Mouse (Mus musculus) small intestine, adult 2 months (tissue): ENCODE measurements around the gene Cwf19l1. TPM values are rescaled to one million over a fixed set of nuclear protein-coding genes. Genes with fewer than 3 reads are reported as not detected.
"Not testable (repeated sequence)": the region's sequence is repeated elsewhere in the genome, so short reads cannot be mapped to it uniquely, and the experiment has no call there.

Experiments
- H3K27ac ChIP-seq: fragments of 200-500 bp; 2 replicates; pipeline ENCODE4 v1.5.1; 2012; ENCODE audit warnings: low read depth, low read length, control low read depth, inconsistent platforms; ENCODE audit not compliant: insufficient read depth
- H3K27me3 ChIP-seq: fragments of 200-500 bp; 2 replicates; pipeline ENCODE4 v1.6.1; 2012; ENCODE audit warnings: mild to moderate bottlenecking, moderate library complexity, low read length, inconsistent platforms; ENCODE audit not compliant: control insufficient read depth, insufficient read depth
- H3K36me3 ChIP-seq: fragments of 200-500 bp; 2 replicates; pipeline ENCODE4 v1.6.1; 2012; ENCODE audit warnings: mild to moderate bottlenecking, low read length, control low read depth, inconsistent platforms; ENCODE audit not compliant: control insufficient read depth, insufficient read depth
- H3K4me1 ChIP-seq: fragments of 200-500 bp; 2 replicates; pipeline ENCODE4 v1.6.1; 2012; ENCODE audit warnings: low read length, inconsistent platforms, mixed read lengths; ENCODE audit not compliant: control insufficient read depth, insufficient read depth, insufficient read length
- H3K4me3 ChIP-seq: fragments of 200-500 bp; 2 replicates; pipeline ENCODE4 v1.5.1; 2012; ENCODE audit warnings: low read depth, mild to moderate bottlenecking, control low read depth, inconsistent platforms, low read length, moderate library complexity
- CTCF ChIP-seq: fragments of 200-500 bp; IDR thresholded peaks from 2 replicates; pipeline ENCODE4 v1.5.1; 2012; ENCODE audit warnings: low read depth, mild to moderate bottlenecking, control low read depth, inconsistent platforms, low read length, moderate library complexity, mixed read lengths; ENCODE audit not compliant: insufficient replicate concordance, insufficient read length; ENCODE audit errors: extremely low read depth
- POLR2A ChIP-seq: fragments of 200-500 bp; IDR thresholded peaks from 2 replicates; pipeline ENCODE4 v1.6.1; 2012; ENCODE audit warnings: low read depth, mild to moderate bottlenecking, control low read depth, inconsistent platforms, low read length, moderate library complexity
- WGBS: fragments of 180-500 bp; shearing (Covaris S2); methylation state at CpG from one replicate; pipeline ENCODE4 v1.1.7; 2018; 5-methylcytosine and 5-hydroxymethylcytosine counted together
- polyA plus RNA-seq: library from polyadenylated mRNA; depleted of rRNA; stranded (reverse); fragments of >200 nt; gene quantifications from 2 replicates; pipeline ENCODE4 v1.2.3, GENCODE M21; 2012

Cwf19l1 gene
- polyA plus RNA-seq, 1 experiment = 1.7 TPM

DNA sequence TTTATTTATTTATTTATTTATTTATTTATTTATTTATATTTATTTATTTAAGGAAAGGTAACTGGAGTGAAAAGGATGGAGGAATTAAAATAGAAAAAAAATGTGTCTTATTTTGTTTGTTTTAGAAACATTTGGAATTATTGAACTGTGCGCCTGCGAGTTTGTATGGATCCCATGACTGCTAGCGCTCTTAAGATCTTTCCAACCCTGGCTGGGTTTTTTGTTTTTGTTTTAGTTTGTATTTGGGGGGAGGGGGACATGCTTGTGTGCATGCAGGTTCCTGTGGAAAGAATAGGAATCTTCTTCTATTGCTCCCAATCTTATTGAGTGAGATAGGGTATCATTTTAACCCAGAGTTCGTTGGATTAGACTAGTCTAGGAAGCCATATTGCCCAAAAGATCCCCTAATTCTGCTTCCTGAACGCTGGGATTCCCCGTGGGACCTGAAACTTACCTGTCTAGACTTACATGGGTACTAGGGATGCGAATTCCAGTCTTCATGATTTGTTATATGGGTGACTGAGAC lies 347 bp upstream of the Cwf19l1 start:
- H3K36me3 ChIP-seq = peaks cover 11% of the 10 kb centered on the region
- H3K27me3 ChIP-seq = no peaks in the 10 kb centered on the region
- no peak for TF ChIP-seq CTCF
- TF ChIP-seq POLR2A = no peak
- 31% methylated on average over 7 of the region's 7 CpGs for WGBS
- no peak overlapping the region for H3K27ac ChIP-seq
- peaks cover 2% of the 10 kb centered on the region; the same call in 1 of the 2 replicates for H3K4me1 ChIP-seq
- no peak overlapping the region for H3K4me3 ChIP-seq

DNA sequence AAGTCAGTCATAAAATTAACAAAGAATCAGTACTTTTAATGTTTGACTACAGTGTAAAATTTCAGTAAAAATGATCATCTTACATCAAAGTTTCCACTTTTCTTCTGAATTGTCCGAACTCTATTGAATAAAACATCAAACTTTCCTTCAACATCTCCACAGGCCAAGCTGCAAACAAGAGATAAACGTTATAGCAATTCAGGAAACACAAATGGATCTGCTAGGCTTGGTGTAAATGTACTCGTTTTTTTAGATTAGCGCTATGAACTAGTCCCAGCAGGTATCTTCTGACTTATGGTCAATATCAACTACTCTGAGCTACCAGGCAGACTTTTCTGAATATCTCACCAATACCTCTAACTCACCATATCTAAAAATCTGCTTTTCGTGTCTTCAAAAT lies 2.8 kb downstream of the Cwf19l1 start:
- Histone ChIP-seq H3K27ac (no peak overlapping the region), H3K4me1 (peaks cover 2% of the 10 kb centered on the region; the same call in 1 of the 2 replicates), H3K4me3 (no peak overlapping the region), H3K36me3 (peaks cover 18% of the 10 kb centered on the region), H3K27me3 (no peaks in the 10 kb centered on the region)
- no peak for TF ChIP-seq CTCF
- TF ChIP-seq POLR2A = no peak
- WGBS = 82% methylated on average over 5 of the region's 5 CpGs

DNA sequence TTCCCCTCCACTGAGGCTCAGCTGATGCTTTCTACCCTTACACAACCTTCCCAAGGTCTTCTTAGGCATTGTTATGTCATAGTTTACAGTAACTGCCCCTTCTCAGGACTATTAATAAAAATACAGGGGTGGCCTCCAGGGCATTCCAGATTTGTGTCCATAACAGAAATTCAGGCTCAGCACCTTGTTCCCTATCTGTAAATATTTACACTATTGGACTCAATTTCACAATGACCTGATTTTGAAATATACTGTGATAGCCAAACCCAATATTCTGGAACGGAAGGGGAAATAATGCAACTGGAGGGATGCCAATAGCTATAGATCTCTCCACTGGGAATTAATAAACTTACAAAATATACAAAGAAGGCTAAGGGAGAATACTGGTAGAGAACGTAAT lies 7.1 kb downstream of the Cwf19l1 start:
- TF ChIP-seq POLR2A (no peak), CTCF (no peak)
- Histone ChIP-seq H3K4me3 (no peak overlapping the region), H3K27me3 (no peaks in the 10 kb centered on the region), H3K27ac (no peak overlapping the region), H3K36me3 (peaks cover 51% of the 10 kb centered on the region), H3K4me1 (no peaks in the 10 kb centered on the region)
- WGBS = 43% methylated on average over 2 of the region's 2 CpGs

DNA sequence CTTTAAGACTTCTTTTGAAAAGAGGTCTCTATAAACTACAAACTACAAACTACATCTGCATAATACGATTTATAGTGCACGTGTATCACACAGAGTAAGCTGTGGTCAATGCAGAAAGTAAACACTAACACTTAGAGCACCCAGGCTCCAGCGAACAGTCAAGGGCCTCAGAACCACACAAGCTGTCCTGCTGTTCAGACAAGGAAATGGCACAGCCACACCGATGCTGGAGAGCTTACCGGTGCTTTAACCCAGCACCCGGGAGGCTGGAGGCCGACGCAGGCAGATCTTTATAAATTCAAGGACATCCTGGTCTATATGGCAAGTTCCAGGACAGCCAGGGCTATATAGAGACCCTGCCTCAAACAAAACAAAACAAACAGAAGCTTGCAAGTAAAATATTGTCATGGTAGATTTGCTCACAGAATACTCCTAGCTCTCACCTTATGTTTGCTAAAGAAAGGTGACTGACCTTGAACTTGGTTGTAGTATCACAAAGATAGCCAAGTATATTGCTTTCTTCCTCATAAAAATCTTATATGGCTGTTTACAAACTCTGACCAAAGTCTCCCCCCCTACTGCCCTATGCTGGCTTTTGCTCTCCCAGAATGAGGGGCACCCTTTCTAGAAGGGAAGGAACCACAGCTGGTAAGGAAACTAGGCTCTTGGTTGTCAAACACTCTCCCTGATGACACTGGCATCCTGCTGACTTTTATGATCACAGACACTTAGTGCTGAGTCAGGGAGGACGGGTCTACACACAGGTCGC lies 7.8 kb downstream of the Cwf19l1 start:
- peaks cover 57% of the 10 kb centered on the region for H3K36me3 ChIP-seq
- no peak overlapping the region for H3K27ac ChIP-seq
- 68% methylated on average over 10 of the region's 10 CpGs for WGBS

DNA sequence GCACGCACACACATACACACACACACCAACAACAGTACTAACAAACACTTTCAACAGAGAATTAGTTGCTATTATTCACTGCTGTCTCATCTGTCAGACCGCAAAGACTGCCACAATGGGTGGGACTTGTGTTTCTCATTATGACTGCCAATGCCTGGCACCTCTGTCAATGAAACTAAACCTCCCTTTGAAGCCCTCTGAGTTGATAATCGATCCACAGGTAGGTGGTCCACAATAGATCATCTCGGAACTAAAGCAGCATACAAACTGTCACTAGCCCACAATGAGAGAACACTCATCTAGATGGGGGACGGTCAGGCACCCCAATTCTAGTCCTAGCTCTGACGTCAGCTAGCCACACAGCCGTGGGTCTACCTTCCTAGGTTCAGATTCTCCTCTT lies 14.5 kb downstream of the Cwf19l1 start:
- WGBS = 95% methylated on average over 7 of the region's 7 CpGs
- no peak overlapping the region for H3K4me3 ChIP-seq
- peaks cover 59% of the 10 kb centered on the region for H3K36me3 ChIP-seq
- H3K4me1 ChIP-seq = no peaks in the 10 kb centered on the region; the same call in 1 of the 2 replicates
- no peak overlapping the region for H3K27ac ChIP-seq
- no peak for TF ChIP-seq CTCF
- TF ChIP-seq POLR2A = no peak
- H3K27me3 ChIP-seq = no peaks in the 10 kb centered on the region

More for the DNA sequence above, 7.8 kb downstream of the Cwf19l1 start:
- Histone ChIP-seq H3K4me1 (no peaks in the 10 kb centered on the region), H3K27me3 (no peaks in the 10 kb centered on the region), H3K4me3 (no peak overlapping the region)
- TF ChIP-seq POLR2A = no peak
- TF ChIP-seq CTCF = no peak

DNA sequence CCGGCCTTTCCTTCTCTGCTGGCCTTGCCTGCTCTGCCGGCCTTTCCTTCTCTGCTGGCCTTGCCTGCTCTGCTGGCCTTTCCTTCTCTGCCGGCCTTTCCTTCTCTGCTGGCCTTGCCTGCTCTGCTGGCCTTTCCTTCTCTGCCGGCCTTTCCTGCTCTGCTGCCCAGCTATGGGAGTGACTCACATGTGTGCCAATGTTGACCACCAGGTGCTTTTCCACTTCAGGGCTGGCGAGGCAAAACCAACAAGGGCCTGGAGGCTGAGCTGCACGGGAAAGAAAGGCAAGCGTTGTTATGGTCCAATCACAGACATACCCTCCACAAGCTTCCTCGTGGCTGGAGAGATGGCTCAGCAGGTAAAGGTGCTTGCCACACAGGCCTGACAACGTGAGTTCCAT lies 15.0 kb downstream of the Cwf19l1 start:
- peaks cover 57% of the 10 kb centered on the region for H3K36me3 ChIP-seq

DNA sequence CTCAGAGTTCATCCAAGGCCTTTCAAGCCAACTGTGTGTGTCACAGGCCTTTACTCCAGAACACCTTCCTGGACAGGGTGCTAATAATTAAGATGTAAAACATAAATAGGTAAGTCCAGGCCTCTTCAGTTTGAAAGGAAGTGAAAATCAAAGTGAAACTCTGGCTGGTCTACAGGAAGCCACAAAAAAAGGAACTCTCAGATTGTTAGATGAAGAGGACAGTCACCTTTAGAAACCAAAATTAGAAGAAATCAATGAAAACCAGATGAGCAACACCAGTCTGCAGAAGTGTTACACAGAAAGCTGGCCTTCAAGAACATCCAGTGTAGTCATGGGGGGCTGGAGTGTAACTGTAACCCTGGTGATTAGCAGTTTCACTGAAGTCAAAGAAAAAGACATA lies 17.9 kb downstream of the Cwf19l1 start:
- H3K4me3 ChIP-seq = no peak overlapping the region
- TF ChIP-seq CTCF (no peak), POLR2A (no peak)
- H3K36me3 ChIP-seq = peaks cover 51% of the 10 kb centered on the region

More for the DNA sequence above, 15.0 kb downstream of the Cwf19l1 start:
- not testable (repeated sequence) for H3K27me3 ChIP-seq, H3K4me3 ChIP-seq, H3K4me1 ChIP-seq, H3K27ac ChIP-seq
- WGBS = 87% methylated on average over 9 of the region's 9 CpGs

More for the DNA sequence above, 17.9 kb downstream of the Cwf19l1 start:
- no peaks in the 10 kb centered on the region for H3K27me3 ChIP-seq
- H3K4me1 ChIP-seq = no peaks in the 10 kb centered on the region; the same call in 1 of the 2 replicates
- no peak overlapping the region for H3K27ac ChIP-seq
